Mouse (Mus musculus) CH12.LX (cell line): Measurements from ENCODE around the gene B3galt4. TPM values are rescaled to one million over a fixed set of nuclear protein-coding genes. Genes with fewer than 3 reads are reported as not detected.

Experiments used
- DNase-seq: peaks from one replicate; pipeline ENCODE4 v3.0.0-alpha.2; 2013; ENCODE audit errors: extremely low read depth
- H3K27ac ChIP-seq: 2 replicates; pipeline ENCODE4 v1.5.1; 2012; ENCODE audit warnings: low read depth, mild to moderate bottlenecking, control low read depth, moderate library complexity; ENCODE audit not compliant: insufficient read depth
- H3K27me3 ChIP-seq: replicated peaks from 2 replicates; pipeline ENCODE3; 2012; ENCODE audit warnings: inconsistent platforms
- H3K36me3 ChIP-seq, 2 experiments: replicated peaks in 1 of 2; 2 replicates each; pipeline versions ENCODE3 to v1.6.1; 2012; ENCODE audit warnings: inconsistent platforms in 1 of 2, low read length in 1 of 2, mild to moderate bottlenecking in 1 of 2, mixed read lengths in 1 of 2, moderate library complexity in 1 of 2; ENCODE audit not compliant: control insufficient read depth in 1 of 2, insufficient read depth in 1 of 2
- H3K4me1 ChIP-seq, 2 experiments: 2 replicates each; pipeline ENCODE4 v1.6.1; 2012; ENCODE audit warnings: inconsistent platforms in 1 of 2, moderate library complexity in 1 of 2; ENCODE audit not compliant: insufficient read depth in 2 of 2, control insufficient read depth in 1 of 2
- H3K4me2 ChIP-seq: 2 replicates; pipeline ENCODE4 v1.6.1; 2012; ENCODE audit warnings: low read depth, mild to moderate bottlenecking, control low read depth; ENCODE audit not compliant: poor library complexity, insufficient read depth, severe bottlenecking
- H3K4me3 ChIP-seq, 3 experiments: fragments of 150-350 bp in 1 of 3; sonication (generic) in 1 of 3; replicated peaks in 1 of 3; 2 replicates each; pipeline versions ENCODE3 to v1.5.1; 2011 to 2012; ENCODE audit warnings: low read depth in 2 of 3, low read length in 2 of 3, mild to moderate bottlenecking in 2 of 3, moderate library complexity in 2 of 3, control low read depth in 1 of 3, improper control_type of control experiment in 1 of 3, inconsistent platforms in 1 of 3, mixed read lengths in 1 of 3; ENCODE audit not compliant: poor library complexity in 1 of 3
- H3K79me2 ChIP-seq: replicated peaks from 2 replicates; pipeline ENCODE4 v1.6.1; 2012; ENCODE audit warnings: mild to moderate bottlenecking, moderate library complexity; ENCODE audit not compliant: control insufficient read depth, poor library complexity, insufficient read depth, severe bottlenecking; ENCODE audit errors: extremely low read depth
- H3K9ac ChIP-seq: 2 replicates; pipeline ENCODE4 v1.6.1; 2012; ENCODE audit warnings: low read depth, mild to moderate bottlenecking, control low read depth, moderate library complexity; ENCODE audit not compliant: insufficient read depth
- H3K9me3 ChIP-seq: replicated peaks from 2 replicates; pipeline ENCODE3; 2012; ENCODE audit warnings: low read length, inconsistent platforms, mixed read lengths
- CTCF ChIP-seq, 2 experiments: IDR thresholded peaks in 1 of 2; conservative IDR thresholded peaks in 1 of 2; 2 replicates each; pipeline ENCODE4 v1.5.1; 2011 to 2012; ENCODE audit warnings: low read depth in 2 of 2, low read length in 2 of 2, improper control_type of control experiment in 1 of 2, inconsistent platforms in 1 of 2, mild to moderate bottlenecking in 1 of 2, moderate library complexity in 1 of 2
- MYC ChIP-seq: IDR thresholded peaks from 2 replicates; pipeline ENCODE4 v1.6.1; 2011; ENCODE audit warnings: low read depth, mild to moderate bottlenecking, improper control_type of control experiment, low read length
- PAX5 ChIP-seq: IDR thresholded peaks from 2 replicates; pipeline ENCODE4 v1.6.1; 2012; ENCODE audit warnings: low read length, inconsistent platforms, mixed read lengths
- RAD21 ChIP-seq: IDR thresholded peaks from 2 replicates; pipeline ENCODE4 v1.6.1; 2011; ENCODE audit warnings: low read depth, mild to moderate bottlenecking, low read length, improper control_type of control experiment, moderate library complexity
- SIN3A ChIP-seq: IDR thresholded peaks from 2 replicates; pipeline ENCODE4 v1.6.1; 2012; ENCODE audit warnings: low read length, improper control_type of control experiment, inconsistent platforms
- SMC3 ChIP-seq: IDR thresholded peaks from 2 replicates; pipeline ENCODE4 v1.6.1; 2011; ENCODE audit warnings: low read depth, low read length, improper control_type of control experiment
- TBP ChIP-seq: conservative IDR thresholded peaks from 2 replicates; pipeline ENCODE4 v1.6.1; 2011; ENCODE audit warnings: low read depth, low read length, improper control_type of control experiment
- USF2 ChIP-seq: conservative IDR thresholded peaks from 2 replicates; pipeline ENCODE4 v1.6.1; 2011; ENCODE audit warnings: low read depth, low read length, improper control_type of control experiment
- ZMIZ1 ChIP-seq: IDR thresholded peaks from 2 replicates; pipeline ENCODE4 v1.6.1; 2012; ENCODE audit warnings: low read depth, mild to moderate bottlenecking, inconsistent platforms, low read length, improper control_type of control experiment
- ZNF384 ChIP-seq: IDR thresholded peaks from 2 replicates; pipeline ENCODE4 v1.6.1; 2012; ENCODE audit warnings: low read depth, low read length, improper control_type of control experiment, inconsistent platforms
- dilution Hi-C: fragments of 300-500 bp; cut with MboI; formaldehyde crosslinking; loops from 2 replicates; pipeline ENCODE4 v1.14.3; 2020; ENCODE audit warnings: low sequenced_read_pairs; ENCODE audit not compliant: extremely low pct_unique_long_range_greater_than_20kb, extremely low pct_ligation_motif_present
- in situ Hi-C: fragments of 300-500 bp; cut with MboI; formaldehyde crosslinking; loops from 3 replicates; pipeline ENCODE4 v1.14.3; 2019; ENCODE audit warnings: low sequenced_read_pairs, low pct_ligation_motif_present, low pct_unique_long_range_greater_than_20kb, mixed read lengths
- polyA plus RNA-seq: library from polyadenylated mRNA; unstranded; fragments of >175 nt; gene quantifications from 2 replicates; pipeline ENCODE4 v1.2.1, GENCODE M21; 2012; ENCODE audit warnings: low read depth; ENCODE audit not compliant: insufficient read length
- total RNA-seq, 2 experiments: library from RNA; depleted of rRNA; stranded (reverse); fragments of 300-350 nt in 1 of 2; fragments of >200 nt in 1 of 2; gene quantifications; 2 replicates each; pipeline ENCODE4 v1.2.3; 2012 to 2014

Gene B3galt4
- total and polyA plus RNA-seq, 3 experiments: 3.7 to 6.2 (median 5.2) TPM

- Histone ChIP-seq H3K9me3 (no peaks in the 10 kb centered on the region), H3K79me2 (peaks cover 12% of the 10 kb centered on the region; the same call in 1 of the 2 replicates), H3K27ac (peak overlapping the region; percentile 36; the same call in 1 of the 2 replicates), H3K27me3 (no peaks in the 10 kb centered on the region), H3K36me3 (peaks cover 40 to 42% of the 10 kb centered on the region in 2 experiments), H3K9ac (peak overlapping the region; percentile 80), H3K4me2 (peak overlapping the region; percentile 83), H3K4me3 (peak overlapping the region; percentile 72 to 90 (median 89)), H3K4me1 (peaks cover 5 to 37% of the 10 kb centered on the region in 2 experiments; a peak in 3 of 4 replicates)
- dilution Hi-C loops (no loop called here), in situ Hi-C loops (no loop called here)
- peak; percentile 68 for DNase-seq
- TF ChIP-seq ZNF384: peak; percentile 79
- TF ChIP-seq RAD21: peak; percentile 4; the same call in 1 of the 2 replicates
- TF ChIP-seq SMC3: peak; percentile 28
- no peak for TF ChIP-seq PAX5
- TF ChIP-seq TBP: 0 out of 2 replicates have a peak, but pooled peaks have one; percentile 29
- TF ChIP-seq MYC: peak; percentile 64; the same call in 1 of the 2 replicates
- no peak for TF ChIP-seq ZMIZ1
- peak in 1 of 2 experiments; percentile 78; a peak in 2 of 4 replicates for TF ChIP-seq CTCF (conservative IDR thresholded peaks at IDR 0.05 in 1 of 2, IDR thresholded peaks at IDR 0.05 in 1 of 2; ENCODE audit: low read depth in 2 of 2, low read length in 2 of 2)
Observed at GRCm38 (mm10) chr17:33910346-33911051, 40.8 kb downstream of the B3galt4 start.

DNA sequence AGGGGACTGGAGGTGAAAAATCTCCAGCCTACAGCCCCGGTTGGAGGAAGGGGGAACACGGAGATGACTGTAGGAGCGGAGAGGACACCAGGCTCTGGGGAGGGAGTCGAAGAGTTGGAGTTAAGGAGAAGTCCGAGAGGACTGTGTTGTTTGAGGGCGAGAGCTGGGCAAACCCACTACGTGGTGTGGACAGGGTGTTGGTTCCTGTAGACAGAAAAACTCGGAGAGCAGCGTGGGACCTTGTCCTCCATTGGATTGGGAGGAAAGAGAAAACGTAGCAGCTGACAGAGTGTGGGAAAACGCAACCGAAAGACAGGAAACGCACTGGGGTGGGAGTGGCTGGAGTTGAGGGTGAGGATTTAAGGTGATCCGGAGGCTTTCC is 41.4 kb downstream of the B3galt4 start:
- Histone ChIP-seq H3K36me3 (peaks cover 36 to 38% of the 10 kb centered on the region in 2 experiments), H3K27me3 (no peaks in the 10 kb centered on the region), H3K4me3 (peak overlapping the region; percentile 72 to 90 (median 89)), H3K9ac (peak overlapping the region; percentile 80), H3K79me2 (peaks cover 12% of the 10 kb centered on the region; the same call in 1 of the 2 replicates)
- dilution Hi-C loops: no loop called here
- in situ Hi-C loops: no loop called here
- DNase-seq: peak; percentile 48
- TF ChIP-seq SIN3A (peak; percentile 17; the same call in 1 of the 2 replicates), USF2 (no peak), RAD21 (no peak)
- TF ChIP-seq, all 38 proteins: peak for 1
- no peaks in the 10 kb centered on the region for H3K9me3 ChIP-seq
- peak overlapping the region; percentile 83 for H3K4me2 ChIP-seq
- H3K27ac ChIP-seq: peak overlapping the region; percentile 87
- peaks cover under 1 to 30% of the 10 kb centered on the region in 2 experiments; a peak in 3 of 4 replicates for H3K4me1 ChIP-seq
